Mouse (Mus musculus) testis, adult 2 months (tissue): ENCODE results near the gene Cds2. TPM values are rescaled to one million over a fixed set of nuclear protein-coding genes. Genes with fewer than 3 reads are reported as not detected.

Source experiments
- H3K27ac ChIP-seq: fragments of 200-500 bp; 2 replicates; pipeline ENCODE4 v1.5.1; 2012; ENCODE audit warnings: low read depth, low read length; ENCODE audit not compliant: control insufficient read depth, insufficient read depth
- H3K27me3 ChIP-seq: fragments of 200-500 bp; 2 replicates; pipeline ENCODE4 v1.6.1; 2012; ENCODE audit warnings: mild to moderate bottlenecking, low read length, moderate library complexity; ENCODE audit not compliant: control insufficient read depth, insufficient read depth
- H3K36me3 ChIP-seq: fragments of 200-500 bp; 2 replicates; pipeline ENCODE4 v1.6.1; 2012; ENCODE audit warnings: mild to moderate bottlenecking, low read length; ENCODE audit not compliant: control insufficient read depth, insufficient read depth
- H3K4me1 ChIP-seq: fragments of 200-500 bp; 2 replicates; pipeline ENCODE4 v1.6.1; 2012; ENCODE audit warnings: low read length; ENCODE audit not compliant: control insufficient read depth, insufficient read depth
- H3K4me3 ChIP-seq: fragments of 200-500 bp; 2 replicates; pipeline ENCODE4 v1.5.1; 2012; ENCODE audit warnings: low read depth, mild to moderate bottlenecking, low read length, moderate library complexity, mixed read lengths; ENCODE audit not compliant: control insufficient read depth
- CTCF ChIP-seq: fragments of 200-500 bp; IDR thresholded peaks from 2 replicates; pipeline ENCODE4 v1.5.1; 2012; ENCODE audit warnings: low read depth, mild to moderate bottlenecking, inconsistent platforms, low read length, moderate library complexity; ENCODE audit not compliant: control insufficient read depth, insufficient read depth, insufficient replicate concordance
- POLR2A ChIP-seq: fragments of 200-500 bp; IDR thresholded peaks from 2 replicates; pipeline ENCODE4 v1.6.1; 2012; ENCODE audit warnings: low read depth, mild to moderate bottlenecking, inconsistent platforms, low read length, moderate library complexity; ENCODE audit not compliant: control insufficient read depth
- polyA plus RNA-seq: library from polyadenylated mRNA; depleted of rRNA; stranded (reverse); fragments of >200 nt; gene quantifications from 2 replicates; pipeline ENCODE4 v1.2.3, GENCODE M21; 2012

Gene Cds2
- polyA plus RNA-seq, 1 experiment = 13.1 TPM

- no peaks in the 10 kb centered on the region for H3K27me3 ChIP-seq
- H3K4me1 ChIP-seq = peaks cover 4% of the 10 kb centered on the region; the same call in 1 of the 2 replicates
- peaks cover 1% of the 10 kb centered on the region for H3K36me3 ChIP-seq
- no peak for TF ChIP-seq CTCF
- TF ChIP-seq POLR2A = no peak
- H3K27ac ChIP-seq = no peak overlapping the region
- H3K4me3 ChIP-seq = no peak overlapping the region
Measured at GRCm38 (mm10) chr2:132243370-132243769, 19.6 kb upstream of the Cds2 start.

GRCm38 (mm10) chr2:132247539-132248313 lies 15.2 kb upstream of the Cds2 start, which contains the start of gene Tmem230:
Gene Tmem230, minus strand, starts transcription at chr2:132247807.
- Histone ChIP-seq H3K27me3 (no peaks in the 10 kb centered on the region), H3K36me3 (peaks cover 2% of the 10 kb centered on the region), H3K27ac (peak within 1 kb of the TSS; percentile 84), H3K4me1 (peaks cover 4% of the 10 kb centered on the region; the same call in 1 of the 2 replicates), H3K4me3 (peak within 1 kb of the TSS; percentile 94)
- TF ChIP-seq CTCF = no peak
- TF ChIP-seq POLR2A = peak; percentile 82

- Histone ChIP-seq H3K4me1 (peaks cover 3% of the 10 kb centered on the region; the same call in 1 of the 2 replicates), H3K36me3 (peaks cover 2% of the 10 kb centered on the region; the same call in 1 of the 2 replicates), H3K4me3 (peak overlapping the region; percentile 81; the same call in 1 of the 2 replicates), H3K27ac (no peak overlapping the region), H3K27me3 (no peaks in the 10 kb centered on the region)
- TF ChIP-seq CTCF = no peak
- TF ChIP-seq POLR2A = no peak
Measured at GRCm38 (mm10) chr2:132251911-132252310, 11.0 kb upstream of the Cds2 start.

GRCm38 (mm10) chr2:132252542-132253528 lies 10.1 kb upstream of the Cds2 start, which contains the start of gene Pcna:
Gene Pcna, minus strand, starts transcription at chr2:132253314.
- Histone ChIP-seq H3K36me3 (peaks cover 2% of the 10 kb centered on the region; the same call in 1 of the 2 replicates), H3K27ac (peak within 1 kb of the TSS; percentile 73), H3K27me3 (no peaks in the 10 kb centered on the region), H3K4me3 (peak within 1 kb of the TSS; percentile 81), H3K4me1 (peaks cover 2% of the 10 kb centered on the region; the same call in 1 of the 2 replicates)
- TF ChIP-seq POLR2A (peak; percentile 94), CTCF (no peak)

- no peak for TF ChIP-seq POLR2A
- TF ChIP-seq CTCF = no peak
- Histone ChIP-seq H3K4me3 (peak overlapping the region; percentile 81), H3K27me3 (no peaks in the 10 kb centered on the region), H3K27ac (peak overlapping the region; percentile 73), H3K4me1 (no peaks in the 10 kb centered on the region), H3K36me3 (peaks cover 2% of the 10 kb centered on the region; the same call in 1 of the 2 replicates)
Measured at GRCm38 (mm10) chr2:132253603-132254002, 9.3 kb upstream of the Cds2 start.

- Histone ChIP-seq H3K4me1 (no peaks in the 10 kb centered on the region), H3K36me3 (no peaks in the 10 kb centered on the region), H3K4me3 (no peak overlapping the region), H3K27me3 (no peaks in the 10 kb centered on the region), H3K27ac (no peak overlapping the region)
- TF ChIP-seq POLR2A (no peak), CTCF (no peak)
Measured at GRCm38 (mm10) chr2:132257350-132258068, 5.4 kb upstream of the Cds2 start.
